Mouse (Mus musculus) hindbrain, embryonic 14.5 days (tissue): Measurements from ENCODE around the gene 5830473C10Rik. TPM values are rescaled to one million over a fixed set of nuclear protein-coding genes. Genes with fewer than 3 reads are reported as not detected.
"Not testable (repeated sequence)": the region's sequence is repeated elsewhere in the genome, so short reads cannot be mapped to it uniquely, and the experiment has no call there.

Experiments
- ATAC-seq: fragments of 200-750 bp; cut with Nextera tagmentation; 2 replicates; pipeline ENCODE4 v1.8.0; 2017; ENCODE audit warnings: moderate number of reproducible peaks, mild to moderate bottlenecking, moderate TSS enrichment, moderate library complexity; ENCODE audit not compliant: low FRiP score
- DNase-seq: peaks from one replicate; pipeline ENCODE4 v3.0.0-alpha.2; 2015; ENCODE audit warnings: low spot score
- H3K27ac ChIP-seq: fragments of 300-500 bp; sonication (generic); 2 replicates; pipeline ENCODE4 v1.5.1; 2014; ENCODE audit warnings: mild to moderate bottlenecking, moderate library complexity
- H3K27me3 ChIP-seq: fragments of 300-500 bp; sonication (generic); 2 replicates; pipeline ENCODE4 v1.6.1; 2014; ENCODE audit warnings: mild to moderate bottlenecking, low read length, mixed read lengths; ENCODE audit not compliant: control insufficient read depth, insufficient read depth
- H3K36me3 ChIP-seq: fragments of 300-500 bp; sonication (generic); replicated peaks from 2 replicates; pipeline ENCODE4 v1.6.1; 2014; ENCODE audit not compliant: control insufficient read depth, insufficient read depth
- H3K4me1 ChIP-seq: fragments of 300-500 bp; sonication (generic); replicated peaks from 2 replicates; pipeline ENCODE4 v1.6.1; 2014; ENCODE audit warnings: antibody characterized with exemption, low read length, mixed read lengths; ENCODE audit not compliant: control insufficient read depth, insufficient read depth
- H3K4me2 ChIP-seq: fragments of 300-500 bp; sonication (generic); replicated peaks from 2 replicates; pipeline ENCODE4 v1.6.1; 2014; ENCODE audit warnings: mild to moderate bottlenecking, moderate library complexity
- H3K4me3 ChIP-seq: fragments of 300-500 bp; sonication (generic); replicated peaks from 2 replicates; pipeline ENCODE4 v1.5.1; 2014; ENCODE audit warnings: mild to moderate bottlenecking, low read length
- H3K9ac ChIP-seq: fragments of 300-500 bp; sonication (generic); 2 replicates; pipeline ENCODE4 v1.6.1; 2014
- H3K9me3 ChIP-seq: fragments of 300-500 bp; sonication (generic); 2 replicates; pipeline ENCODE4 v1.6.1; 2016; ENCODE audit warnings: low read length; ENCODE audit not compliant: control insufficient read depth
- WGBS: fragments of 180-500 bp; shearing (Covaris S2); extraction: QIAGEN DNeasy Blood & Tissue Kit; methylation state at CpG from one replicate; pipeline ENCODE4 v1.1.7; 2014; 5-methylcytosine and 5-hydroxymethylcytosine counted together
- polyA plus RNA-seq: library from polyadenylated mRNA; unstranded; fragments of >200 nt; fragmentation: Nextera tagmentation; extraction: Ambion mirVana; gene quantifications from 2 replicates; pipeline ENCODE4 v1.2.1, GENCODE M21; 2014

5830473C10Rik gene
- polyA plus RNA-seq, 1 experiment from 2014 or later, result 0.08 TPM

DNA sequence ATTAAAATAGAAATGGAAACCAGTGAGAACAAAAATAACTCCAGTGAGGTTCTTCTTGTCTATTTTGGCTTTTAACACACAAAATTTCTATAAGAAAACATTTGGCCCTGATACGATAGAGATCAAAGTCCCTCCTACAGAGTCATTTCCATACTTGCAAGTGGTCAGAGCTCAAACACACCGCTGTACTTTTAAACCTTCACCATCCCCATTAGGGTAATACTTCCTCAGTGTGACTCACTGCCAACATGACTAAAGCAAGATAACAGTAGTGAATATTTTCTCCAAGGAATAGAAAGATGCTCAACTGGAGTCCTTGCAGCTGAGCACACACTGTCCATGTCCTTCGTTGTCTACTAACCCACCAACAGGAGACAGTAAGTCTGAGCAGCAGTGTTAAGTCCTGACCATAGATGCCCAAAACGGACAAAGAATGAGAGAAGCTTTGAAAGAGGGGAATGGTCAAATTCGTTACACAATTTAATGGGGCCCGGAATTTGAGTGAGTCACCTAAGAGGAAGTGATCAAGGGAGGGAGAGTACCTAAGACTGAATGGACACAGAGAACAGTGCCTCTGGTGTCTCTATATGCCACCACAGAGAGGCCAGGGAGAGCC lies 51.2 kb downstream of the 5830473C10Rik start:
- no peaks in the 10 kb centered on the region for H3K36me3 ChIP-seq
- no peaks in the 10 kb centered on the region for H3K27me3 ChIP-seq
- H3K4me1 ChIP-seq, result no peaks in the 10 kb centered on the region
- ATAC-seq (no peak), DNase-seq (no peak)
- no peak overlapping the region for H3K27ac ChIP-seq
- no peak overlapping the region for H3K4me2 ChIP-seq
- H3K9me3 ChIP-seq, result no peaks in the 10 kb centered on the region
- WGBS, result 89% methylated on average over 6 of the region's 6 CpGs
- H3K4me3 ChIP-seq, result no peak overlapping the region
- no peak overlapping the region for H3K9ac ChIP-seq

GRCm38 (mm10) chr5:90612751-90613150 lies 51.8 kb downstream of the 5830473C10Rik start:
- not testable (repeated sequence) for H3K27me3 ChIP-seq, H3K4me2 ChIP-seq, H3K4me3 ChIP-seq, H3K27ac ChIP-seq, H3K9me3 ChIP-seq, H3K36me3 ChIP-seq, DNase-seq, ATAC-seq, H3K9ac ChIP-seq, H3K4me1 ChIP-seq
- 86% methylated on average over 1 of the region's 1 CpGs for WGBS

DNA sequence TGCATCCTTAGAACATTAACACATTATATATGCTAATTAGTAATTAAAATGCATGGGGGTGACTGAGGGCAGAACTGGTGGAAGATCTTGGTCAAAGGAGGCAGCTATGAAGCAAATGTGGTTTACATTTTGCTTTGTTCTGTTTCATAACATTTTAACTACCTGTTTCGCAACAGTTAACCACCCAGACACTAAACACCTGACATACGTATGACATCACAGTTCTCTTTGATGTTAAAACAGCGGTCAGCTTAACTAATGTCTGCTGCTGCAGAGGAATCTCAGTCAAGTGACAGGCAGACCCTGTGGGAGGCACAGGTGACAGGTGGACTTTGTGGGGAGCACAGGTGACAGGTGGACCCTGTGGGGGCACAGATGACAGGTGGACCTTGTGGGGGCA lies 57.0 kb downstream of the 5830473C10Rik start:
- Histone ChIP-seq H3K4me3 (no peak overlapping the region), H3K9me3 (no peaks in the 10 kb centered on the region), H3K4me2 (no peak overlapping the region), H3K27ac (no peak overlapping the region), H3K27me3 (no peaks in the 10 kb centered on the region), H3K4me1 (no peaks in the 10 kb centered on the region), H3K9ac (no peak overlapping the region), H3K36me3 (no peaks in the 10 kb centered on the region)
- DNase-seq (no peak), ATAC-seq (no peak)
- 87% methylated on average over 3 of the region's 3 CpGs for WGBS

DNA sequence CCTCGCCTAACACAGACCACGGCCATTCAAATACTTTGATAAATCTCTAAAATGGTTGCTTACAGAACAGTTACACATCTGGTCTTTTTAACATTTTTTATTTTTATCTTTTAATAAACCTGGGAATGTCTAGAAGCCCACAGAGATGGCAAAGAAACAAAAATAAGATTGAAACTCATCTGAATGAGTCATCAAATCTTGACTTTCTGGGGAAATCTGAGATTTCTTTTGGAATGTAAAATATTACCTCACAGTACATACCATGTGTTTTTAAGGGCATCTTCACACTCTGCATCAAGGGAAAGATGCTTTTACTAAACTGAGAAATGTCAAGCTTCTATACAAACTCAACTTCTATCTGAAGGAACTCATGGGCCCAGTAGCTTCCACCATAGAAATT lies 60.4 kb downstream of the 5830473C10Rik start:
- no peak overlapping the region for H3K27ac ChIP-seq
- H3K36me3 ChIP-seq, result no peaks in the 10 kb centered on the region
- H3K9ac ChIP-seq, result no peak overlapping the region
- no peaks in the 10 kb centered on the region for H3K9me3 ChIP-seq
- ATAC-seq, result no peak
- WGBS, result 96% methylated on average over 2 of the region's 2 CpGs
- H3K27me3 ChIP-seq, result no peaks in the 10 kb centered on the region
- H3K4me1 ChIP-seq, result no peaks in the 10 kb centered on the region
- no peak overlapping the region for H3K4me3 ChIP-seq
- no peak for DNase-seq
- no peak overlapping the region for H3K4me2 ChIP-seq

- H3K9me3 ChIP-seq, result no peaks in the 10 kb centered on the region
- no peaks in the 10 kb centered on the region for H3K27me3 ChIP-seq
- 96% methylated on average over 6 of the region's 6 CpGs for WGBS
These were observed 60.8 kb downstream of the 5830473C10Rik start for GRCm38 (mm10) chr5:90621726-90622125.

GRCm38 (mm10) chr5:90623209-90623608 lies 62.3 kb downstream of the 5830473C10Rik start:
- Histone ChIP-seq H3K9ac (no peak overlapping the region), H3K9me3 (no peaks in the 10 kb centered on the region), H3K4me2 (no peak overlapping the region), H3K27me3 (no peaks in the 10 kb centered on the region), H3K36me3 (no peaks in the 10 kb centered on the region), H3K4me3 (no peak overlapping the region), H3K27ac (no peak overlapping the region), H3K4me1 (no peaks in the 10 kb centered on the region)
- ATAC-seq (no peak), DNase-seq (no peak)
- 79% methylated on average over 2 of the region's 2 CpGs for WGBS

More at GRCm38 (mm10) chr5:90621726-90622125, 60.8 kb downstream of the 5830473C10Rik start:
- Histone ChIP-seq H3K4me1 (no peaks in the 10 kb centered on the region), H3K4me3 (no peak overlapping the region), H3K9ac (no peak overlapping the region), H3K36me3 (no peaks in the 10 kb centered on the region), H3K27ac (no peak overlapping the region), H3K4me2 (no peak overlapping the region)
- ATAC-seq (no peak), DNase-seq (no peak)

- no peak overlapping the region for H3K4me2 ChIP-seq
- no peaks in the 10 kb centered on the region for H3K4me1 ChIP-seq
- H3K27me3 ChIP-seq, result no peaks in the 10 kb centered on the region
- 76% methylated on average over 18 of the region's 18 CpGs for WGBS
- no peaks in the 10 kb centered on the region for H3K9me3 ChIP-seq
- H3K4me3 ChIP-seq, result no peak overlapping the region
- DNase-seq (no peak), ATAC-seq (no peak)
- H3K9ac ChIP-seq, result no peak overlapping the region
- no peak overlapping the region for H3K27ac ChIP-seq
- no peaks in the 10 kb centered on the region for H3K36me3 ChIP-seq
These were observed 64.0 kb downstream of the 5830473C10Rik start for GRCm38 (mm10) chr5:90624708-90625425.

- no peak overlapping the region for H3K27ac ChIP-seq
- H3K4me2 ChIP-seq, result no peak overlapping the region
These were observed 66.5 kb downstream of the 5830473C10Rik start for GRCm38 (mm10) chr5:90627423-90627822.

DNA sequence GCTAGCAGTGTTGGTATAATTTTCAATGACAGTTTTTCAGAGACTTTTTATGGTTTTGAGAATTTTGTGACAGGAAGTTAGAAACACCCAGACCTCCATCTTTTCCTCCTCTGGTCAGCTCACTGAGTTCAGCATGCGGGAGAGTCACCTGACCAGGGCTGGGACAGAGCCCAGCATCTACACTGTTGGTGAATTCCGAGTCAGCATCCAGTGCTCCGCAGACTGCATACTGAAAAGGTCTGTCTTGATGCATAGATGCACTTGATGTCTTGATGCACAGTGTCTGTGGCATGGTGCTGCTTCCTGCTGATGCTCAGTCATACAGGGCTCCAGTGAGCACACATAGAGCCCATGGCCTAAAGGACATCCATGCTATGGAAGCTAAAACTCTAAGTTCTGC lies 67.1 kb downstream of the 5830473C10Rik start:
- Histone ChIP-seq H3K36me3 (no peaks in the 10 kb centered on the region), H3K9ac (no peak overlapping the region), H3K27ac (no peak overlapping the region), H3K4me2 (no peak overlapping the region), H3K9me3 (no peaks in the 10 kb centered on the region), H3K4me1 (no peaks in the 10 kb centered on the region), H3K4me3 (no peak overlapping the region), H3K27me3 (no peaks in the 10 kb centered on the region)
- DNase-seq (no peak), ATAC-seq (no peak)
- WGBS, result 85% methylated on average over 3 of the region's 3 CpGs

More at GRCm38 (mm10) chr5:90627423-90627822, 66.5 kb downstream of the 5830473C10Rik start:
- Histone ChIP-seq H3K36me3 (no peaks in the 10 kb centered on the region), H3K9ac (no peak overlapping the region), H3K9me3 (no peaks in the 10 kb centered on the region), H3K27me3 (no peaks in the 10 kb centered on the region), H3K4me1 (no peaks in the 10 kb centered on the region), H3K4me3 (no peak overlapping the region)
- 94% methylated on average over 4 of the region's 4 CpGs for WGBS
- ATAC-seq, result no peak
- DNase-seq, result no peak
